Mouse (Mus musculus): ENCODE data around the gene Hcst.

Hcst gene

DNA sequence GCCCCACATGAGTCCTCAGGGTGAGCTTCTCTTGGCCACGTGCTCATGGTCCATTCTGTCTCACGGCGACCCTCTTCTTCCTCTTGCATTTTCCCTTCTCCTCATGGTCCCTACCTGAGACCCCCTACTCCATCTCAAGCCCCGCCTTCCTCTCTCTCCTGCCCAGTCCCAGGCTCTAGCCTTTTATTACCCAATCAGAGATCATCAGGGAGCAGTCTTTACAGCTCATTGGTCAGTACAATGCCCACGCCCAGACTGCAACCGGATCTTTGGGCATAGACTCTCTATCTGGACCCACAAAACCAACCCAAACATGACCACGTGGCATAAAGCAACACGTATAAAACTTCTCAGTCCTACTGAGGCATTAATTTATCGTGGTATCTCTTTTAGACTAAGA lies 35.5 kb downstream of the Hcst start:
- no peak for DNase-seq (ENCODE audit: extremely low read depth, insufficient read length, low spot score)

DNA sequence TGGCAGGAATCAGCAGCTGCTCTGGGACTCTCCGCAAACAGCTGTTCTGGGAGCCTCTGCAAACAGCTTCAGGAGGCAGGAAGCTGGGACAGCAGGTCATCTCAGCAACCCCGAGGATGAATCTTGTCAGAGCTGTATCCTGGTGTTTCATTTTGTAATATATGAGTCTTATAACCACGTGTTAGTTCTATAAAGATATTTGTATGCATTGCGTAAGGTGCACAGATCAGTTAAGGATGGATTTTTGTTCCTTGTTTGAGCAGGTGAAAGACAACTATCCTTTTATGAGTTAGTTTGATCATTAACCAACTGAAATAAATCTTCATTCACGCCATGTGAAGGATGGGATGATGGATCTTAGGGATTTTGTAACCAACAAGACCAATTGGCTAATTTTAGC lies 39.6 kb downstream of the Hcst start:
- DNase-seq (ENCODE audit: extremely low read depth, insufficient read length, low spot score), result no peak

DNA sequence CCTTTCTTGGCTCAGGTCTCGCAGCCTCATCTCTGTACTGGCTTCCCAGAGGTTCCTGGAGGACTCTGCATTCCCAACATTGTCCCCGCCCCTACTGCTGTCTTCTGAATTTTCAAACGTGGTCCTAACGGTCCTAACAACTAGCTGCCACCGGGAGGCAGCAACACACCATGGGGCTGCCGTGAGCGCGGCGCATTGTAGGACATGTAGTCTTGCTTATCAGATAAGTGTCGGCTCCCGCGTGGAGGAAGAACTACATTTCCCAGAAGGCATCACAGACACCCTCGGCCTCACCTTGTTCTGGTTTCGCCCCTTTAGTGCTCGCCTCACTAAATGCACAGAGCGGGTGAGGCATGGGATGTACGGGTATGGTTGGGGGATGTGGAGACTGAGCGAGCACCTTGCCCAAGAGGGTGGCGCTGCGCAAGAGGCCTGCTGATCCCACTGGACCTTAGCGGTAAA lies 46.1 kb downstream of the Hcst start:
- DNase-seq (ENCODE audit: extremely low read depth, insufficient read length, low spot score), result peak; percentile 94
